Mouse (Mus musculus): ENCODE results near the gene AC124108.1.

Gene AC124108.1

DNA sequence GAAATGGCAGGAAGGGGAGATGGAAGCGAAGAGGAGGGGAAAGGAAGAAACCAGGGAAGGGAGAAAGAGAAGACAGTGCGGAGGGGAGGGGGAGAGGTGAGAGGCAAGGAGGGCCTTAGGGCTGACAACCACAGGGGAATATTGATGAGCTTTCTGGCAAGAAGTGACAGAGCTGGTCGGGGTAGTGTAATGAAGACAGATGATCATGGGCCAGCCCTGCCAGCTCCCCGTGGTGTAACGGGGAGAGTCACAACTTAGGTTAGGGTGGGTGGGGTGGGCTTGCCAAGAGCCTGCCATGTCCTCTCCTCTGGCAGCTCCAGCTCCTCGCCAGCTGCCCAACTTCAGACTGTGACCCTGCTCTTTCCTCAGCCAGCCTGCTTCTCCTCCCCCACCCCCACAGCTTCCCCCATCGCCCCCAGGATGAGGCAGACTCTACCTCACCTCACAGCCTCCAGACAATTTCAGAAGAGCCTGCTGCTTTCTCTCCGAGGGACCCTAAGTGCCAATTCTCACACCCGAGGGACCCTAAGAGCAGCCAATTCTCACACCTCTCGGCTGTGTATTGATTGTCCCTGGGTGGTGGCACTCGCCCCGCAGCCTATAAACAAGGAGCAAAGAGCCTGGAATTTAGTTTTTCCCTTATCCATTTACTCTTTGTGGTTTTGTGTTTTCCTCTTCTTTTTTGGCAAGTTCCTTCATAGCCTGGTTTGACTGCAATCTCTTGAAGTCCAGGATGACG, 26.3 kb upstream of the AC124108.1 start:
- no peak for DNase-seq (ENCODE audit: low read depth)

DNA sequence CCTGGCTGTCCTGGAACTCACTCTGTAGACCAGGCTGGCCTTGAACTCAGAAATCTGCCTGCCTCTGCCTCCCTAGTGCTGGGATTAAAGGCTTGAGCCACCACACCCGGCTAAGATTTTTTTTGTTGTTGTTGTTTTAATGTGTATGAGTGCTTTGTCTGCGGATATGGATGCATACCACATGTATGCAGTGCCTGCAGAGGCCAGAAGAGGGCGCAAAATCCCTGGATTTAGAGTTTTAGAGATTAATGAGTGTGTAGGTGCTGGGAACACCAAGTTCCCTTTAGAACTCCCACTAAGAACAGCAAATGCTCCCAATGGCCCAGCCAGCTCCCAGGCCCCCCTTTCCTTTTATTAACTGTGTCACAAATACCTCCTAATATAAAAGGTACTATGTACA, 25.4 kb upstream of the AC124108.1 start:
- no peak for DNase-seq (ENCODE audit: low read depth)

DNA sequence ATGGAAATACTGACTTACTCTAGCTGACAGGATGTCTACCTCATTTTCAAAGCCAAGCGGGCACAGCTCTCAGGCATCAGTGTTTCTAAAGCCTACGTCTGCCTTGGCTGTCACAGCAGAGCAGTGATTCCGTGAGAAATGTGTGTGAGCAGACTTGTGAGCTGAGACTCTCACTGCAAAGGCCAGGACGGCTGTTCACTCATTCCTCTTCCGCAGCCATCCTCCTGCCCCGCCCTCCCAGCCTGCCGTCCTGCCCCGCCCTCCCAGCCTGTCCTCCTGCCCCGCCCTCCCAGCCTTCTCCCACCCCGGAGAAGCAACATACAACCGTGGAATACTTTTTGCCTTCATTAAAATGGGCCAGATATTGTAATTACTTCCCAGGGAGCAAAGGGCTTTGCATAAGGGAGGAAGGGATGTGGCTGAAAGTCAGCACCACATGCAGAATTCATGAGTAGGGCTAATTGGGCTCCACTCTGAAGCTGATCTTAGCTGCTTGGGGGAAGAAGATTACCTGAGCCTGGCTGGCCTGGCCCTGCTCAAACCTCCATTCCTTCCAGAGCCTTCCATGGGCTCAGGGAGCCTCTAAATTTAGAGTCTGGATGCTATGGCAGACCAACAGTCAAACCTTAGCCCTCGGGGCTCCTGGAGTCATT, 23.0 kb upstream of the AC124108.1 start:
- no peak for DNase-seq (ENCODE audit: low read depth)

GRCm38 (mm10) chr1:132170698-132171097, 20.6 kb upstream of the AC124108.1 start:
- no peak for DNase-seq (ENCODE audit: low read depth)

- no peak for DNase-seq (ENCODE audit: low read depth)
Measured at GRCm38 (mm10) chr1:132171619-132172018, 19.6 kb upstream of the AC124108.1 start.

DNA sequence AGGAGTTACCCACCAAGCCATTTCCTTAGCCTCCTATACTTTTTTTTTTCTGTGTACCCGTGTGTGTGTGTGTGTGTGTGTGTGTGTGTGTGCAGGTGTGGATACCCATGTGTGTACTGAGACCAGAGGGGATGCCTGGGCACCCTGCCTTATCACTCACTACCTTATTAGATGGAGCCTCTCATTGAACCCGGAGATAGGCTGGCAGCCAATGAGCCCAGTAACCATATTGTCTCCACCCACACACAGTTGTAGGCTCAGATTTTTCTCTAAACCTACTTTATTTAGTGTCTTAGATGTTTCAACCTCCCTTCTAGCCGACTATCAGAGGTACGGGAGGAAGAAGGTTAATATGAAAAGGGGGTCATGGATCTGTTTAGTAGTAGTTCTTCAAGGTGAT, 5.0 kb upstream of the AC124108.1 start:
- no peak for DNase-seq (ENCODE audit: low read depth)

- no peak for DNase-seq (ENCODE audit: low read depth)
Measured at GRCm38 (mm10) chr1:132188442-132189066, 2.7 kb upstream of the AC124108.1 start.

- no peak for DNase-seq (ENCODE audit: low read depth)
Measured at GRCm38 (mm10) chr1:132189231-132189630, 2.0 kb upstream of the AC124108.1 start.

GRCm38 (mm10) chr1:132190040-132190513, 1.2 kb upstream of the AC124108.1 start:
- no peak for DNase-seq (ENCODE audit: low read depth)

DNA sequence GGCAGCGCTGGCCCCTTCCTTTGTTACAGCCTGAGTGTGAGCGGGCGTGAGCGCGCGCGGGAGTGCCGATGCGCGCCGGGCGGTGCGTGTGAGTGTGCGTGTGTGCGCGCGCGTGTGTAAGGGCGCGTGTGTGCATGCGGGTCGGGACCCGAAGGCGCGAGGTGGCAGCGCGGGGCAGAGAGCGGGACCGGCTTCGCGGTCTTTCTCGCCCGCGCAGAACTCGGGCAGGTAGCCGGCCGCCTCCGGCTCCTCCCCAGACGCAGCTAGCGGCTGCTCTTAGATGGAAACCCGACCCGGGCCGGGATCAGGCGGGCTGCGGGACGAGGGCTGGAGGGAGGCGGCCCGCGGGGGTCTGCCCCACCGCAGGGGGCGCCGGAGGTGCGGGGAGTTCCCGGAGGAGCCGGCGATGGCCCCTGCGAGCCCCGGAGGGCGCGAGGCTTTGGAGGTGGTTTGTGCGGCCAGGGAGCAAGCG, 600 bp upstream of the AC124108.1 start:
- DNase-seq (ENCODE audit: low read depth) = no peak

- no peak for DNase-seq (ENCODE audit: low read depth)
Measured at GRCm38 (mm10) chr1:132191786-132192680, 776 bp downstream of the AC124108.1 start.

GRCm38 (mm10) chr1:132193806-132194205, 2.5 kb downstream of the AC124108.1 start:
- no peak for DNase-seq (ENCODE audit: low read depth)

DNA sequence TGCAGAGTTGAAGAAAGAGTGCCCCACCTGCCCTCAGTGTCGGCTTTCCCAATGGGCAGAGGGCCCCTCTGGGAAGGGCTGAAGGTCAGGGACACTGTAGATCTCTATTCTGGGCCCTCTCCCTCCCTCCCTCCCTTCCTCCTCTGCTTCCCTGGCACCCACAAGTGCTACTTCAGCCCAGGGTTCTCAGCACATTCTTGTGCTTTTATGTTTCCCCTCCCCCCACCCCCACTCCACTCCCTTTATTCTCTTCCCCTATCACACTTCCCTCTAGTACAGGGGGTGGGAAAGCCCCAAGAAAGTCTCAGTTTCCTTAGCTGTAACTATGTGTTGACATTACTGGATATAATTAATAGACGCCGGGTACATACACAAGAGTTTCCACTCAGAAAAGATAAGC, 3.4 kb downstream of the AC124108.1 start:
- no peak for DNase-seq (ENCODE audit: low read depth)

DNA sequence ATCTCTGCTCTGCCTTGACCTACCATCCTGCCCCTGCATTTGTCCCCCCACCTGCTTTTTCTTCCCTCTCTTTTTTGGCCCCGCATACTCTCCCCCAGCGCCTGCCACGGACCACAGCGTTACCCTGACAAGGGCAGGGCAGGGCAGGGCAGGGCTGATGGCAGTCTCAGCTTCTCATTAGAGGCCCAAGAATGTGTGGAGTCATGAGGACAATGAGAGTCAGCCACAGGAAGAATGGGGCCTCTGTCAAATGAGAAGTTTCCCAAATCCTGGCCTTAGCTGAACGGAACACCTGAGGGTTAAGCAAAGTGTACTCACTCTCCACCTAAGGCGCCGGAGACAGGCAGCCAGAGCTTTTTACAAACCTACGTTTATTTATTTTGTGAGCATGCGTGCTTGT, 3.8 kb downstream of the AC124108.1 start:
- no peak for DNase-seq (ENCODE audit: low read depth)

DNA sequence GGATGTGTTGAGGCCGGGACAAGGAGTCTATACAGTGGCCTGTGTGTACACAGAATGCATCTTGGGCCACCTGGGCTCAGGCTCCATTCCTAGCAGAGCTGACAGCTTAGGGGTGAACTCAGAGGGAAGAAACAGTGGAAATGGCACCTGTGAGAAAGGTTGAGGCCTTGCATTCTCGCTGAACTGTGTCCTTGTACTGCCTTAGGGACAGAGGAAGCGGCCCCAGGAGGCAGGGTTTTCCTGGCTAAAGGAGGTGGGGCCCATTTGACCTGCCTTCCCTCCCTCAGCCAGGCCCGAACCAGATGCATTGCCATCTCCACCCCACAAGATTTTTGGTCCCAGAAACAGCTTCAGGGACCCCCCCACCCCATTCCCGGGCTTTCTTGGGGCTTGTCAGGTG, 4.4 kb downstream of the AC124108.1 start:
- no peak for DNase-seq (ENCODE audit: low read depth)

GRCm38 (mm10) chr1:132196337-132196736, 5.1 kb downstream of the AC124108.1 start:
- DNase-seq (ENCODE audit: low read depth) = no peak

- no peak for DNase-seq (ENCODE audit: low read depth)
Measured at GRCm38 (mm10) chr1:132197666-132198065, 6.4 kb downstream of the AC124108.1 start.

- no peak for DNase-seq (ENCODE audit: low read depth)
Measured at GRCm38 (mm10) chr1:132198401-132199071, 7.3 kb downstream of the AC124108.1 start.

DNA sequence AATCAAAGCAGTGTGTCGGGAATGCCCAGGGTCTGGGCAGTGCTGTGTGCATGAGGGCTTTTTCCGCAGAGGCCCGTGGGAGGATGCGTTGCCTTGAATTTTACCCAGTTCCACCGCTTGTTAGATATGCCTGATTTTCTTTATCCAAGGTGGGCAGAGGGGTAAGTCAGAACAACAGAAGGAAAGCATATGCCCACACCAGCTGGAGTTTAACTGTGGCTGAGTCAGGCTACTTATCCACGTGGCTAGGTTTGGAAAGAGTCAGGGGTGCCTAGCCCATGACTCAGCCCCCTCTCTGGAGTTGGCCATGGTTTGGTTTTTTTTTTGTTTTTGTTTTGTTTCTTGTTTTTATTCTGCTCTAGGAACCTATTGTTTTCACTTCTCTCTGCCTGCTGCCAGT, 8.0 kb downstream of the AC124108.1 start:
- no peak for DNase-seq (ENCODE audit: low read depth)

DNA sequence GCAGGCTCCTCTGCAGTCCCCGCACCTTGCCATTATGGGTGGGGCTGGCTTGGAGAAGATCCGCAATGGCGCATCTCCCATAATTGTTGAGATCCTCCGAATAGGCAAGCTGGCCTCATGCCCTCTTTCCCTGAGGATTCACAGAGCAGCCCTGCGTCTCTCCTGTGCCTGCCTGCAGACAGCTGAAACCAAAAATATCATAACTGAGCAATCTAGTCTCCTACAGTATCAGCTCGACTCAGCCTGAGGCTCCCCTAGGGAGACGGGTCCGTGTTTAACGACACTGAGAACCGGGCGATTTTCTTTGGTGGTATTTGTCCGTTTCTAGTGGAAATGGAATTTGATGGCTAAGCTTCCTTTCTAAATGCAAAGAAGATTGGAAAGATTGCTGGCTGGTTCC, 8.7 kb downstream of the AC124108.1 start:
- DNase-seq (ENCODE audit: low read depth) = no peak
